Mouse (Mus musculus): ENCODE measurements around the gene Pank1.

The Pank1 gene

GRCm38 (mm10) chr19:34878603-34879541, at the start of gene Pank1:
Pank1 (minus strand) TSS chr19:34879455.
- peak; percentile 65 for DNase-seq

DNA sequence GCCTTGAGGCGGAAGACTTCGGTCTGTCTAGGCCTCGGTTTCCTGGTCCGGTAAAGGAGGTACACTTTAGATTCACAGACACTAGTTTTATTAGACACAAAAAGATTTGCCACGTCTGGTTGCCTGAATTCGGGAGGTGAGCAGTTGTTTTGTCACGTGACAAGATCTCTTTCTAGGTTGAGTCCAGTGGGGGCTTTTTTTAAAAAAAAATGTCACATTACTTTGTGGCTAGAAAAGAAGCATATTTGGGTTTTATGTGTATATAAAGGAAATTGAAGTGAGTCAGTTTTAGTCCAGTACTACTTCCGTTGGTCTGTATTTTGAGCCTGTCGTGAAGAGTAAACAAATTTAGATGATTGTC, 43.3 kb upstream of the Pank1 start:
- DNase-seq, result no peak

DNA sequence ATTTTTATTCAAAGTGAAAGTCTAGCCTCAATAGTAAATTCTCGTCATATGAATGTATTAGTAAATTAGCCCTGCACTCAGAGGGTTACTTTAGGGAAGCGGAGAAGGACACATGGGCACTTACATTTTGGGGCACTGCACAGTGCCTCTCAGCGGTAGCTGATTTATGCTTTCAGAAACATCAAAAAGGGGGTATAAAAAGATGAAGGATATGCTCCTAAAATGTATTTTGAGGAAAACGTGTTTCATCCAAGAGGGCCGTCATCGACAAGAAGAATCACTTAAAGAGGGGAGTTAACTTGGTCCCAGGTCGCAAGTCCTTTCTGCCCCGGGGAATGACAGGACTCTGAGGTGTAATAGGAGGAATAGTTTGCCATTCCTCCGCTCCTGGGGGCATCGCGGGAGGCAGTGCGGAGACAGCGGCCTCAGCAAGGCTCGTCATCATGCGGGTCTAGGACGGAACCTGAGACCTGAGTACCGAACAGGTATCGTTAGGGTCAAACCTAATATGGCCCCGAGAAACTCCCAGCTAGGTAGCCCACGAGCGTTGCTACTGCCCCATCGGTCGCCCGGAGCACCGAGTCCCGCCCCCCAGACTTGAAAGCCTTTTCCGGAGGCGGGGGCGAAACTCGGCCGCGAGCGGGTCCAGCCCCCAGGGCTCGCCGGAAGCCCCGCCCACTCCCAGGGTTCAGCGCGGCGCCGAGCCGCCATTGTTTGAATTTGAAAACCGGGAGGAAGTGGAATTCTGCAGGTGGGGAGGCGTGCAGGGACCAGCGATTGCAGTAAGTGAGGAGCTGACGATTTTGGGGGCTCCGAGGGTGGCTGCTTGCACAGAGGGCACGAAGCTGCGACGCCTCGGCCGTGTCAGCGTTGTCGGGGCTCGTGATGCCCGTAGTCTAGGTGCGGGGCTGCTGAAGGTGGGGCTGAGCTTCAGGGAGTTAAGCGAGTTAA, 42.7 kb upstream of the Pank1 start, which contains the start of gene Kif20b:
Gene Kif20b, plus strand, starts transcription at position 710 of the 951 bp plus-strand sequence.
- DNase-seq, result peak; percentile 80

GRCm38 (mm10) chr19:34921253-34921651, 42.0 kb upstream of the Pank1 start:
- DNase-seq, result no peak

DNA sequence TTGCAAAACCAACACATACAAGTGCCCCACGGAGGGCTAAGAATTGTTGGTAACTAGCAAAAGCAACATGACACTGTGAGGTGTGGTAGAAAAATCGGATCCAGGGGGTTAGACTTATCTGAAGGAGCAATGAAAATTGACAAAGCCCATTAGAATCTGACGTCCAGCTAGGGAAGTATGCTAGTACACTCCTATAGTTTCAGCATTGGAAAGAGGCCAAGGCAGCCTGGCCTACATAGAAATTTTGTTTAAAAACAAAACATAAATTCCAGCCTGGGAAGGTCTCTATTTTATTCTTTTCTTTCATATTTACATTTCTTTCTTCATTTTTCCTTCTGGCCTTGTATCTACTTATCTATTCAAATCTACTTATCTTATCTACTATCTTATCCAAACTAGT, 41.3 kb upstream of the Pank1 start:
- no peak for DNase-seq

DNA sequence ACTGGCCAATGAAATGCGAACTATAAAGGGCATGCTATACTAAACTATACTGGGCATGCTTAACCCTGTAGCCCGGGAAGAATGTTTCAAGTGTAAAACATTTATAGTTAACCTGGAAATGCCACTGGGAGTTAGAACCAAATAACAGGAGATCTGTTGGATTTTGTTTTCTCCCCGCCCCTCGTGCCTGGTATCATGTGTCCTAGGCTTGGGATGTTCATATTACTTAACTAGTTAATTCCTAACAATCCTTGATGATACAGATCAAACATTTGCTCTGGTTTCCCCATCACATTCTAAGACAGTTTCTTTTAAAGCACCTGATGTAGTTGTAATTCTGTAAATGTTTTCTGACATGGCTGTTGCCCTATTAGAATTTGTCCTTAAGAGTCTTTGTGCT, 40.8 kb upstream of the Pank1 start:
- DNase-seq, result no peak

DNA sequence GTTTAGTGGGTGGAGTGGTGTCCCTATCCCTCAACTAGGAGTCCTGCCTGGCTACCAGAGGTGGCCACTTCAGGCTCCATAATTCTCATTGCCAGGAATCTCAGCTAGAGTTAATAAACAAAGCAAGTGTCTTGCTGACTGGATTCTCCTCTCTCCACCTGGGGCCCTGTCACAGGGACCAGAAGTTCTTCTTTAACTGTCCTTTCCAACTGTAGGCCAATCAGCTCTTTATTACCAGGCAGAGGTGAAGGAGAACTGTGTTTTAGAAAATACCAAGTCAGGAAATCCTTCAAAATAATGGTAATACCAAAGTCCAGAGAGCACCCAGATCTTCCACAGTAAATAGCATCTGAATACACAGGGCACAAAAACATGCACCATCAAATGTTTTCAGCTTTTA, 33.1 kb upstream of the Pank1 start:
- DNase-seq, result no peak

DNA sequence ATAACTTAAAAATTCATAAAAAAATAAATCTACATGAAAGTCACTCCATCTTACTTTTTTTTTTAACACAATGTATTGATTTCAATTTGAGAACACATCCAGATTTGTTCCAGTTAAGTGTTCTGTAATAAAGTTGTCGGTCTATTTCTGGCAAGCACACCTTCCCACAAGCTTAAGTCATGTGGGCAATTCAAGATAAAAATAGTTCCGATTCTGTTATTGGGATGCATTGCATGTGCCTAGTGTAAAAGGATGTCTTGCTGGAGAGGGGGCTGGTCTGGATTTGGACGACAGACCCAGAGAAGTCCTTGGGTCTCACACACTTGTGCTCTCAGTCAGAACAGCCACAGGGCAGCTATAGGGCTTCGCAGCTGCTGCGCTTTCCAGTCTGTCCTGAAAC, 27.5 kb upstream of the Pank1 start:
- no peak for DNase-seq

- DNase-seq, result no peak
Measured at GRCm38 (mm10) chr19:34905424-34905823, 26.2 kb upstream of the Pank1 start.

DNA sequence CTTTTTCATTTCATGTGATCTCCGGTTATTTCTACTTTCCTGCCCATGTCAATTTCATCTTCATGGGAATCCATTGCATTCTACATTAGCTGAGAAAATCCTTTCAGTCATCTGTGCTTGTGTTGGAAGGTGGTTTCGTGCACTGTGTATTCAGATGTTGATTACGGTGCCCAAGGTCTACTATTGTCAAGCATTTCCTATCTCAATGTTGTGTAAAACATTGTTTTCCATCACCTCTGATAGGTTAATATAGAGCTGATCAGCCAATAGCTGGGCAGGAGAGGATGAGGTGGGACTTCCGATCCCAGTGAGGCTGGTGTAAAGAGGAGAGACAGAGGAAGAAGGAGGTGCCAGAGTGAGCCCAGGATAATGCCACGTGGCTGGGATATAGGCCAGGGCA, 24.8 kb upstream of the Pank1 start:
- no peak for DNase-seq

- DNase-seq, result no peak
Measured at GRCm38 (mm10) chr19:34901735-34902134, 22.5 kb upstream of the Pank1 start.

GRCm38 (mm10) chr19:34901266-34901665, 22.0 kb upstream of the Pank1 start:
- DNase-seq, result no peak

DNA sequence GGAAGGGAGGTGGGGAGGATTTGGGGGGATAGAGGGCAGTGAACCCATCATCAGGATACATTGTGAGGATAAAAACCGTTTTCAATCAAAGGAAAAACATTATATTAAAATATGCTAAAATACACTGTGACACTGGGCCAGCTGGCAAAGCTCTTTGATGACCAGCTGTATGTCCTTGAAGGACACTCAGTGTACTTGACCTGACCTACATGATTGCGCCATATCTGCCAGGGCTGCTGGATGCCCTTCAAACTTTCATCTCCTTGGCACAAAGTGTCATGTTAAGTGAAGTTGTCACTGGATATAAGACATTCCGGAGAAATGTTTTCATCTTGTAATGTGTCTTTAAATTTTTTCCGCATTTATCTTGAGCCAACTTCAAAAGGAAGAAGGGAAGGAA, 19.7 kb upstream of the Pank1 start:
- DNase-seq, result no peak

- DNase-seq, result no peak
Measured at GRCm38 (mm10) chr19:34897082-34897965, 18.1 kb upstream of the Pank1 start.

DNA sequence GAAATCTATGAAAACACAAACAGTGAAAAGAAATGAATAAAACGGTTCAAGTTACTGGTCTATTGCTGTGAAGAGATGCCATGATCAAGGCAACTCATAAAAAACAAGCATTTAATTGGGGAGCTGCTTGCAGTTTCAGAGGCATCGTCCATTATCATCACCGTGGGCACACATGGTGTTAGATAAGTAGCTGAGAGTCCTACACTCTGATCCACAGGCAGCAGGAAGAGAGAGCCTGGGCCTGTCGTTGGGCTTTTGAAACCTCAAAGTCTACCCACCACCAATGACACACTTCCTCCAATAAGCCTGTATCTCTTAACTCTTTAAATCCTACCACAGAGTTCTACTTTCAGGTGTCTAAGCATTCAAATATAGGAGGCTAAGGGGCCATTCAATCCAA, 15.8 kb upstream of the Pank1 start:
- DNase-seq, result no peak

DNA sequence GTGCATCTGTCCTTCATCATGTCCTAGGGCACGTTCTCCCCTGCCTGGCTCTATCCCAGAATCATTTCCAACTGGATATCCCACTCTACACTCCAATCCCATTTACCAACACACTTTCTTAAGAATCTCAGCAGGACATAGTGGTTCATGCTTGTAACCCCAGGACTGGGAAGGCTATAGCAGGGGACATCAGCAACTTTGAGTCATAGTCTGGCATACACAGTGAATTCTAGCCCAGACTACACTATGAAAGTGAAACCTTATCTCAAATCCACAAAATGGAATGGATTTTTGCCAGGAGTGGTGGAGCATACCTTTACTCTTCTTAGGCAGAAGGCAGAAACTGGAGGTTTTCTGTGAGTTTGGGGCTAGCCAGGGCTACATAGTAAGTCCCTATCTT, 12.3 kb upstream of the Pank1 start:
- no peak for DNase-seq

DNA sequence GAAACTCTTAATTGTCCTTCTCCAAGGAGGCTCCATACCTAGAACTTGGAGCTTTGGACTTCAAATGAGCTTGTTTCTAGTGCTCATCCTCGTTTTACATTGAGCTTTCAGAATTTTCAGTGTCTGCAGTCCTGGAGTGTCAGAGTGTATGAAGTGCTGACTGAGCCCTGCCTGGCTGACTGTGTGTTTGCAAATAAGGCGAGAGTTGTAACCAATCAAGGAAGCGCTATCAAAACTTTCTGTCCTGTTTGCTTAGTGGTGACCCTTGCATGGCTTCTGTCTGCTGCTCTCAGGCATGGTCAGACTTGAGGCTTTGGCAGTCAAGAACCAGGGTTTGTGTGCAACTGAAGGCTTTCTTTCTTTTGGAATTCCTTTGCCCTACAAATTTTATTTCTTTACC, 11.7 kb upstream of the Pank1 start:
- DNase-seq, result no peak

- no peak for DNase-seq
Measured at GRCm38 (mm10) chr19:34886324-34886723, 7.1 kb upstream of the Pank1 start.

DNA sequence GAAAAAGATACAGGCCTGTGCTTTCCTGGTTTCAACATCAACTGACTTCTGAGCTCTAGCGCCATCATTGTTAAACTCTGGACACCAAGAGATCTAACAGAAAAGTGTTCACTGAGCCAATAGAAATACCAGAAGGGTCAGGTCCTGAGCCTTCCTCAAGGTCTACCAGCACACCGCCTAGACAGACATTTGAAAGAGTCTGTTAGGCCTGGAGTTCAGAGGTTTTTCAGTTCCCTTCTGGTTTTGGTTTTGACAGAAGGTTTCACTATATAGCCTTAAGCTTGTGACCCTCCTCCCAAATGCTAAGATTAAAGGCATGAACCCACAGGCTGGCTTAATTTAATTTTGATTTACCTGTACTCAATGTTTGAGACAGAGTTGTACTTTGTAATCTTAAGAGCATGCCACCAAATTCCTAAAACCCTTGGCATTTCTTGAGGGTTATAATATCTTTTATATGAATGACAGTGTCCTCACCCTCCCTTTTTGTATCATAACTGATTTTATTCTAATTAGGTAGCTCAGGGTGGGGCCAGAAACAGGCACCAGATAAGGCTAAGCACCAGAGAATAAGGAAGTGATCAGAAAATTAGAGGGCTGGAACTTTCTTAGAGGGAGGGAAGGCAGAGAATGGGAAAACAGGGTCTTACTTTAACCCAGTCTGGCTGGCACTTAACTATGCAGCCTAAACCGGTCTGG, 4.4 kb upstream of the Pank1 start:
- DNase-seq, result no peak

DNA sequence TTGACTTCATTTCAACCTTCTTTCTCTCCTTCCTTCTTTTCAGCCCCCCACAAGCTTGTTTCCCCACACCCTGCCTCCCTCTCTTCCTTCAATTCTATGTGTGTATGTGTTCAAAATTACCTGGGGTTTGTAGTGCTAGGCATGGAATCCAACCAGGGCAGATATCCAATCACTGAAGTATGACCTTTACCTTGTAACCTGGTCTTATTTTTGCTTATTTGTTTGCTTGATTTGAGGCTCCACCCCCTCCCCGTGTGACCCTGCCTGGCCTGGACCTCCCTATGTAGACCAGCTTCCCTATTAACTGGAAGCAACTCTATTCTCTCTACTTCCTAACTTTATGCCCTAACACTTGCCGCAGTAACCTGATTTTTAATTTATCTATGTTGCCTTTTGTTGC, 3.2 kb upstream of the Pank1 start:
- DNase-seq, result no peak

DNA sequence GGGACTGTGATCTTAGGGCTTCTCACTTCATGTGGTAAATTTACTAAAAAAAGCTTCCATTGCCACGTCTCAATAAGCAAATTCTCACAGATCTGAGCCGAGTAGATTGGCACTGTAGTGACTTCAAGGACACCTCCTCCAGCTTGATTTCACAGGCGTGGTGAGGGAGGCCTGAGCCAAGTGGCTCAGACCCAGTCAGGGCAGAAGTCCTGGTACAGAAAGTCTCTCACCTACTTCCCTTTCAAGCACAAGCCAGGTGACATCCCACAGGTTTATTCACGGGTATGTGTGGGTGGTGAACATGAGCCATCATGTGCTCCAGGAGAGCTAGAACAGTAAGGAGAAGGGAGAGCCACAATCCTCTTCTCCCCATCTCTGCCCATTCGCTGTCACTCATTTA, 1.9 kb upstream of the Pank1 start:
- DNase-seq, result no peak

- no peak for DNase-seq
Measured at GRCm38 (mm10) chr19:34879624-34880023, 369 bp upstream of the Pank1 start.

Data from cerebellum, adult 11 months (tissue).